Mouse (Mus musculus) kidney, postnatal 14 days (tissue): ENCODE results near the gene Fkbp1b.
A peak's percentile ranks its signal among the peaks of the same experiment; 100 is the strongest.
"Not testable (repeated sequence)": the region's sequence is repeated elsewhere in the genome, so short reads cannot be mapped to it uniquely, and the experiment has no call there.

Source experiments
- DNase-seq: peaks from one replicate; pipeline ENCODE4 v3.0.0; 2022; ENCODE audit warnings: mixed read lengths

Gene Fkbp1b

GRCm38 (mm10) chr12:4842890-4843597 lies 1.7 kb upstream of the Fkbp1b start, which contains the start of gene Wdcp:
Wdcp (plus strand) TSS chr12:4843303.
- peak; percentile 94 for DNase-seq

- DNase-seq = no peak
These were observed 1.1 kb upstream of the Fkbp1b start for GRCm38 (mm10) chr12:4842456-4842855.

- DNase-seq = no peak
These were observed 650 bp downstream of the Fkbp1b start for GRCm38 (mm10) chr12:4840741-4841140.

GRCm38 (mm10) chr12:4840010-4840409 lies 1.4 kb downstream of the Fkbp1b start:
- no peak for DNase-seq

GRCm38 (mm10) chr12:4836959-4837358 lies 4.4 kb downstream of the Fkbp1b start:
- no peak for DNase-seq

GRCm38 (mm10) chr12:4827256-4827655 lies 14.1 kb downstream of the Fkbp1b start:
- DNase-seq = no peak

GRCm38 (mm10) chr12:4817361-4818101 lies 23.9 kb downstream of the Fkbp1b start, which contains the start of gene Sf3b6:
Sf3b6 (plus strand) TSS chr12:4817544.
- peak; percentile 98 for DNase-seq

- no peak for DNase-seq
These were observed 24.6 kb downstream of the Fkbp1b start for GRCm38 (mm10) chr12:4816680-4817360.

- DNase-seq = no peak
These were observed 27.8 kb downstream of the Fkbp1b start for GRCm38 (mm10) chr12:4813636-4814035.

GRCm38 (mm10) chr12:4811705-4812104 lies 29.7 kb downstream of the Fkbp1b start:
- no peak for DNase-seq

- no peak for DNase-seq
These were observed 30.4 kb downstream of the Fkbp1b start for GRCm38 (mm10) chr12:4811036-4811435.

GRCm38 (mm10) chr12:4797471-4797870 lies 43.9 kb downstream of the Fkbp1b start:
- DNase-seq = peak; percentile 0

GRCm38 (mm10) chr12:4793718-4794117 lies 47.7 kb downstream of the Fkbp1b start:
- DNase-seq = no peak

GRCm38 (mm10) chr12:4788128-4788527 lies 53.3 kb downstream of the Fkbp1b start:
- DNase-seq = not testable (repeated sequence)

- DNase-seq = no peak
These were observed 56.9 kb downstream of the Fkbp1b start for GRCm38 (mm10) chr12:4784466-4784865.

- peak; percentile 45 for DNase-seq
These were observed 57.8 kb downstream of the Fkbp1b start for GRCm38 (mm10) chr12:4783598-4783997.
